In genomic region chr4:134450392-134451195, GRCm38 (mm10) we compare ENCODE assay signal across 7 mouse cellular contexts. TPM values are rescaled to one million over a fixed set of nuclear protein-coding genes. Genes with fewer than 3 reads are reported as not detected.
DNase-seq lines count a peak whose midpoint lies in the region; ATAC-seq and TF ChIP-seq lines count a peak whose summit lies in the region.

No protein-coding gene starts in this region.

- DNase-seq in Muller cell, postnatal 12 days (ENCODE audit: inconsistent ontology term) = peak; percentile 75
- peak; percentile 51 for DNase-seq in left cerebral cortex, postnatal 4 days

- TF ChIP-seq CTCF in E14TG2a.4 (conservative IDR thresholded peaks at IDR 0.05; ENCODE audit: low read length) = no peak

- H3K27me3 ChIP-seq in E14TG2a.4 (ENCODE audit: insufficient read depth, low read length) = peaks cover 14% of the 10 kb centered on the region; the same call in 1 of the 2 replicates
- peaks cover 13% of the 10 kb centered on the region for H3K27me3 ChIP-seq in forebrain, embryonic 13.5 days
- peaks cover 10% of the 10 kb centered on the region for H3K27me3 ChIP-seq in intestine, embryonic 15.5 days (replicated peaks)
- H3K27me3 ChIP-seq in neural tube, embryonic 14.5 days (ENCODE audit: control insufficient read depth, insufficient read depth, low read length) = no peaks in the 10 kb centered on the region; the same call in 1 of the 2 replicates

- peak overlapping the region; percentile 51 for H3K9ac ChIP-seq in forebrain, embryonic 13.5 days
- H3K9ac ChIP-seq in intestine, embryonic 15.5 days = no peak overlapping the region
- H3K9ac ChIP-seq in neural tube, embryonic 14.5 days (replicated peaks; ENCODE audit: low read depth, low read length) = peak overlapping the region; percentile 37

- H3K27ac ChIP-seq in forebrain, embryonic 13.5 days = peak overlapping the region; percentile 94
- no peak overlapping the region for H3K27ac ChIP-seq in intestine, embryonic 15.5 days
- peak overlapping the region; percentile 93 for H3K27ac ChIP-seq in neural tube, embryonic 14.5 days (ENCODE audit: low read depth, low read length)

- H3K4me1 ChIP-seq in E14TG2a.4 (replicated peaks; ENCODE audit: low read depth, low read length) = peaks cover 77% of the 10 kb centered on the region
- peaks cover 56% of the 10 kb centered on the region for H3K4me1 ChIP-seq in forebrain, embryonic 13.5 days
- peaks cover 9% of the 10 kb centered on the region for H3K4me1 ChIP-seq in intestine, embryonic 15.5 days (replicated peaks)
- H3K4me1 ChIP-seq in neural tube, embryonic 14.5 days (ENCODE audit: control insufficient read depth, insufficient read depth, low read length) = peaks cover 24% of the 10 kb centered on the region

- intact Hi-C loops in left cerebral cortex, postnatal 4 days (cut with DNase I) = no loop called here

- peak overlapping the region; percentile 38 for H3K4me2 ChIP-seq in forebrain, embryonic 13.5 days
- H3K4me2 ChIP-seq in intestine, embryonic 15.5 days (replicated peaks) = peak overlapping the region; percentile 27
- peak overlapping the region; percentile 7; the same call in 1 of the 2 replicates for H3K4me2 ChIP-seq in neural tube, embryonic 14.5 days (ENCODE audit: low read depth, low read length)

- H3K9me3 ChIP-seq in E14TG2a.4 (ENCODE audit: low read length) = no peaks in the 10 kb centered on the region
- H3K9me3 ChIP-seq in forebrain, embryonic 13.5 days (replicated peaks) = no peaks in the 10 kb centered on the region
- no peaks in the 10 kb centered on the region for H3K9me3 ChIP-seq in intestine, embryonic 15.5 days
- H3K9me3 ChIP-seq in neural tube, embryonic 14.5 days (ENCODE audit: control insufficient read depth, low read length) = no peaks in the 10 kb centered on the region

- WGBS in forebrain, embryonic 13.5 days = 11% methylated on average over 20 of the region's 20 CpGs
- 34% methylated on average over 20 of the region's 20 CpGs for WGBS in intestine, embryonic 15.5 days
- WGBS in neural tube, embryonic 14.5 days = 14% methylated on average over 20 of the region's 20 CpGs

- ATAC-seq in forebrain, embryonic 13.5 days = peak; percentile 55
- no peak for ATAC-seq in intestine, embryonic 15.5 days
- ATAC-seq in neural tube, embryonic 14.5 days (ENCODE audit: low read depth) = peak; percentile 32
- no peak for ATAC-seq in inflammation-experienced regulatory T-cells, adult 6 months

- peak overlapping the region; percentile 48 for H3K4me3 ChIP-seq in E14TG2a.4 (replicated peaks; ENCODE audit: low read length)
- no peak overlapping the region; the same call in 1 of the 2 replicates for H3K4me3 ChIP-seq in forebrain, embryonic 13.5 days
- H3K4me3 ChIP-seq in intestine, embryonic 15.5 days (replicated peaks) = no peak overlapping the region
- H3K4me3 ChIP-seq in neural tube, embryonic 14.5 days (ENCODE audit: low read depth, low read length) = no peak overlapping the region

- no peaks in the 10 kb centered on the region for H3K36me3 ChIP-seq in E14TG2a.4 (ENCODE audit: insufficient read depth, low read length)
- H3K36me3 ChIP-seq in forebrain, embryonic 13.5 days (ENCODE audit: poor library complexity, severe bottlenecking) = no peaks in the 10 kb centered on the region
- H3K36me3 ChIP-seq in intestine, embryonic 15.5 days = no peaks in the 10 kb centered on the region
- no peaks in the 10 kb centered on the region for H3K36me3 ChIP-seq in neural tube, embryonic 14.5 days (ENCODE audit: control insufficient read depth, insufficient read depth, low read length)

RNA-seq across cellular contexts. Expression of gene Stmn1, which starts 17.5 kb away (rescaled TPM):
- polyA plus RNA-seq in forebrain, embryonic 13.5 days (2015; fragmentation: Nextera tagmentation; extraction: Ambion mirVana) = 6,579 and 6,954 TPM in 2 replicates
- 1,243 and 1,415 TPM in 2 replicates for polyA plus RNA-seq in intestine, embryonic 15.5 days (2015; fragmentation: Nextera tagmentation; extraction: Ambion mirVana)
- 1,000 to 10,000 TPM; 3,425 to 3,590 TPM for total RNA-seq in left cerebral cortex, postnatal 4 days (2021)
- 5,364 and 5,581 TPM in 2 replicates for polyA plus RNA-seq in neural tube, embryonic 14.5 days (2014; fragmentation: Nextera tagmentation; extraction: Ambion mirVana)
- 100 to 1,000 TPM in 1 of 3 experiments, 10 to 100 TPM in 2; 62.2 to 637 (median 91.9) TPM for polyA plus RNA-seq in inflammation-experienced regulatory T-cells, adult 6 months (2017; shearing (Covaris generic))

RNA-seq across cellular contexts. Expression of gene Paqr7, which starts 45.9 kb away (rescaled TPM):
- polyA plus RNA-seq in forebrain, embryonic 13.5 days (2015; fragmentation: Nextera tagmentation; extraction: Ambion mirVana) = 5.5 and 6.0 TPM in 2 replicates
- polyA plus RNA-seq in intestine, embryonic 15.5 days (2015; fragmentation: Nextera tagmentation; extraction: Ambion mirVana) = 11.5 TPM in 2 replicates
- 10 to 100 TPM; 30.7 to 31.7 TPM for total RNA-seq in left cerebral cortex, postnatal 4 days (2021)
- polyA plus RNA-seq in neural tube, embryonic 14.5 days (2014; fragmentation: Nextera tagmentation; extraction: Ambion mirVana) = 9.8 and 13.7 TPM in 2 replicates
- polyA plus RNA-seq in inflammation-experienced regulatory T-cells, adult 6 months (2017; shearing (Covaris generic)) = 10 to 100 TPM; 22.5 to 35.0 (median 31.7) TPM

RNA-seq across cellular contexts. Expression of gene Pafah2, which starts 54.5 kb away (rescaled TPM):
- polyA plus RNA-seq in forebrain, embryonic 13.5 days (2015; fragmentation: Nextera tagmentation; extraction: Ambion mirVana) = 6.3 and 6.5 TPM in 2 replicates
- 42.4 and 42.6 TPM in 2 replicates for polyA plus RNA-seq in intestine, embryonic 15.5 days (2015; fragmentation: Nextera tagmentation; extraction: Ambion mirVana)
- total RNA-seq in left cerebral cortex, postnatal 4 days (2021) = 10 to 100 TPM; 12.7 to 14.1 TPM
- polyA plus RNA-seq in neural tube, embryonic 14.5 days (2014; fragmentation: Nextera tagmentation; extraction: Ambion mirVana) = 7.7 and 7.8 TPM in 2 replicates
- polyA plus RNA-seq in inflammation-experienced regulatory T-cells, adult 6 months (2017; shearing (Covaris generic)) = 1 to 10 TPM in 2 of 3 experiments, under 1 TPM in 1; 0.80 to 1.5 (median 1.2) TPM

Comparison
In these comparisons a context has a peak if more than half of its experiments do, and no peak if none do; other contexts are left out.
1. ATAC-seq: peak in forebrain, embryonic 13.5 days (single experiment) and neural tube, embryonic 14.5 days (single experiment); none in intestine, embryonic 15.5 days (single experiment) and inflammation-experienced regulatory T-cells, adult 6 months (single experiment).
2. Peak in every context shown above with its lines, with median percentiles within 50 percentile points of each other: H3K4me2 ChIP-seq.